Mouse (Mus musculus): Measurements from ENCODE around the gene Lrrc36. TPM values are rescaled to one million over a fixed set of nuclear protein-coding genes. Genes with fewer than 3 reads are reported as not detected.

Lrrc36 gene
- total RNA-seq, 2 experiments from 2014 or later: 1.6 to 1.7 TPM

Other genes starting within 250 kb of the Lrrc36 start
- 10 to 100 TPM; 48.5 to 55.6 TPM for gene Cbfb, start 242.9 kb upstream of the Lrrc36 start, total RNA-seq (2021)
- gene D230025D16Rik, start 188.4 kb upstream of the Lrrc36 start, total RNA-seq (2021): 10 to 100 TPM; 16.2 to 16.5 TPM
- 10 to 100 TPM; 14.9 to 15.3 TPM for gene B3gnt9, start 158.4 kb upstream of the Lrrc36 start, total RNA-seq (2021)
- 10 to 100 TPM in 1 of 2 experiments, 1 to 10 TPM in 1; 6.6 to 10.2 TPM for gene Tradd, start 149.0 kb upstream of the Lrrc36 start, total RNA-seq (2021)
- gene Fbxl8, start 148.9 kb upstream of the Lrrc36 start, total RNA-seq (2021): 1 to 10 TPM; 2.2 to 2.7 TPM
- under 1 TPM; 0.21 to 0.29 TPM for gene Hsf4, start 143.8 kb upstream of the Lrrc36 start, total RNA-seq (2021)
- 10 to 100 TPM; 26.5 to 27.1 TPM for gene Nol3, start 137.4 kb upstream of the Lrrc36 start, total RNA-seq (2021)
- 1 to 10 TPM; 3.8 to 6.3 TPM for gene 4931428F04Rik, start 123.7 kb upstream of the Lrrc36 start, total RNA-seq (2021)
- gene Exoc3l, start 117.5 kb upstream of the Lrrc36 start, total RNA-seq (2021): 1 to 10 TPM; 8.1 to 8.7 TPM
- gene E2f4, start 115.9 kb upstream of the Lrrc36 start, total RNA-seq (2021): 10 to 100 TPM; 27.4 to 31.1 TPM
- gene Elmo3, start 108.0 kb upstream of the Lrrc36 start, total RNA-seq (2021): 1 to 10 TPM; 1.0 to 1.1 TPM
- 1 to 10 TPM; 3.6 to 4.1 TPM for gene Lrrc29, start 87.3 kb upstream of the Lrrc36 start, total RNA-seq (2021)
- gene Tmem208, start 87.2 kb upstream of the Lrrc36 start, total RNA-seq (2021): 10 to 100 TPM; 28.7 to 29.5 TPM
- 10 to 100 TPM; 12.4 to 14.2 TPM for gene Fhod1, start 65.6 kb upstream of the Lrrc36 start, total RNA-seq (2021)
- 1 to 10 TPM; 4.0 to 4.2 TPM for gene Slc9a5, start 64.7 kb upstream of the Lrrc36 start, total RNA-seq (2021)
- gene Plekhg4, start 40.3 kb upstream of the Lrrc36 start, total RNA-seq (2021): under 1 TPM; 0.17 to 0.26 TPM
- not detected for gene Kctd19, start 69 bp upstream of the Lrrc36 start, total RNA-seq (2021)
- 100 to 1,000 TPM; 527 to 572 TPM for gene Tppp3, start 58.0 kb downstream of the Lrrc36 start, total RNA-seq (2021)
- 10 to 100 TPM; 21.0 to 21.6 TPM for gene Zdhhc1, start 83.3 kb downstream of the Lrrc36 start, total RNA-seq (2021)
- 10 to 100 TPM; 13.3 to 14.8 TPM for gene Hsd11b2, start 105.2 kb downstream of the Lrrc36 start, total RNA-seq (2021)
- 10 to 100 TPM; 71.8 to 71.9 TPM for gene Atp6v0d1, start 152.5 kb downstream of the Lrrc36 start, total RNA-seq (2021)
- 10 to 100 TPM; 31.9 to 32.4 TPM for gene Ripor1, start 191.7 kb downstream of the Lrrc36 start, total RNA-seq (2021)
- gene Ctcf, start 223.0 kb downstream of the Lrrc36 start, total RNA-seq (2021): 10 to 100 TPM; 57.4 to 58.4 TPM
- gene Agrp, start 223.8 kb downstream of the Lrrc36 start, total RNA-seq (2021): under 1 TPM in 1 of 2 experiments, not detected in 1; 0.59 TPM